Comparison of ENCODE assay signal across 11 mouse cellular contexts in genomic region chr12:35642473-35642872, GRCm38 (mm10).
"Had no signal": no experiment of that assay in that cellular context is flagged by ENCODE, and none has a peak within 500 bp of the region (broad histone marks: within the 10 kb centered on the region; RNA-seq: fewer than 3 reads in every experiment).

No protein-coding gene starts in this region.

- DNase-seq: gastrocnemius, adult 2 months; gastrocnemius, postnatal 10 days; gastrocnemius, postnatal 25 days; heart, adult 18-20 months; heart, postnatal 10 days; heart, postnatal 4 days; kidney, adult 18-20 months; kidney, postnatal 10 days; kidney, postnatal 25 days; kidney, postnatal 4 days; left cerebral cortex, postnatal 4 days had no signal
